Mouse (Mus musculus) adrenal gland, adult 8-10 months (tissue): ENCODE results near the gene Thsd7b. TPM values are rescaled to one million over a fixed set of nuclear protein-coding genes. Genes with fewer than 3 reads are reported as not detected.

Experiments
- DNase-seq: peaks from one replicate; pipeline ENCODE4 v3.0.0; 2022
- total RNA-seq, 4 experiments: library from RNA; stranded (reverse); gene quantifications; 2 replicates each; pipeline ENCODE4 v1.2.4; 2022

Thsd7b gene
- total RNA-seq, 4 experiments from 2014 or later = 1.1 to 2.2 (median 1.7) TPM

DNA sequence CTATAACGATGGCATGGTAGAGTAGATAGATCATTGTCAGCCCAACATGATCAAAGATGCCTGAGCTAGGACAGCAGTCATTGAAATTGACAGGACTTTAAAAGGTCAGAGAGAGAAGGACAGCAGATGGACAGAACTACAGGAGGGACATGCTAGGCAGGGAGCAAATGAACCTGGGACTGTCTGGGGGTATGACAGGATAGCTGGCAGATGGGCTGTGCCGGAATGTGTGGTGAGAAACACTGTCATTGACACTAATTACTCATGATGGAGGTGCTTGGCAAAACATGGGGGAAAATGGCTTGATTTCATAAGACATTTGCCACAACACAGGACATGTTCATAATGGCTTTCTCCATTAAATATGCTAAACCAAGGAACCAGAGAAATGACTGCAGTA lies 253.9 kb downstream of the Thsd7b start:
- no peak for DNase-seq

DNA sequence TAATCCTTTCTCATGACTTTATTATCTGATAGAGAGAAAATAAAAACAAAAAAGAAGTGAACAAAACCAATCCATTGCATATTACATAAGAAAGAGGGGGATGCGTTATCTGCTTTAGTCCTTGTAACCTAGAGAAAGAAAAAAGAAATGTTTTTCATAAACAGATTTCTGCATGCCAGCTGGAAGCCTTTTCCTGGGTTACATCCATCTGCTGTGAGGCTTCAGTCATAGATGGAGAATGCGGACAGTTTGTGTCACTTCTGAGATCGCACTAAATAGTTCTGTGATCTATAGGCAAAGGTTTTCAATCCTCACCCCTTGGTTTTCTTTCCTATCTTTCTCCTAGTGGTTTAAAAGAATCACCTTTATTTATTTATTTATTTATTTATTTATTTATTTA lies 259.1 kb downstream of the Thsd7b start:
- no peak for DNase-seq

- DNase-seq = no peak
Measured at GRCm38 (mm10) chr1:129538508-129538907, 265.4 kb downstream of the Thsd7b start.

- no peak for DNase-seq
Measured at GRCm38 (mm10) chr1:129538970-129539369, 265.9 kb downstream of the Thsd7b start.

DNA sequence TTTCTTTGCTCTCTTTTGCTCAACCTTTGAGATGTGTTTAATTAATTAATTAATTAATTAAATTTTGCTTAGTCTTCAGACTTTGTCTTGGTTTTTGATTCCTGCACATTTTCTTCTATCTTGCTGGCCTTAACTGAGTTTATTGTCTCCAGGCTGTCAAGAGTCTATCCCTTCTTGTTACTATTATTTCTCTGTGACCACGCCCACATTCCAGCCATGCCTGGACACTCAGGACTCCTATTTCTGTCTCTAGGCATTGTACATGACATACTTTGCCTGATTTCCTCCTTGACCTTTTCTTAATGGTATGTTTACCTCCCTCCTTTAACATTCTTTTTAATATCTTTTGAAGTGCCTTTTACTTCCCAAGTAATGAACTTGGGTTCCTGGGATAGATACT lies 267.6 kb downstream of the Thsd7b start:
- DNase-seq = no peak

DNA sequence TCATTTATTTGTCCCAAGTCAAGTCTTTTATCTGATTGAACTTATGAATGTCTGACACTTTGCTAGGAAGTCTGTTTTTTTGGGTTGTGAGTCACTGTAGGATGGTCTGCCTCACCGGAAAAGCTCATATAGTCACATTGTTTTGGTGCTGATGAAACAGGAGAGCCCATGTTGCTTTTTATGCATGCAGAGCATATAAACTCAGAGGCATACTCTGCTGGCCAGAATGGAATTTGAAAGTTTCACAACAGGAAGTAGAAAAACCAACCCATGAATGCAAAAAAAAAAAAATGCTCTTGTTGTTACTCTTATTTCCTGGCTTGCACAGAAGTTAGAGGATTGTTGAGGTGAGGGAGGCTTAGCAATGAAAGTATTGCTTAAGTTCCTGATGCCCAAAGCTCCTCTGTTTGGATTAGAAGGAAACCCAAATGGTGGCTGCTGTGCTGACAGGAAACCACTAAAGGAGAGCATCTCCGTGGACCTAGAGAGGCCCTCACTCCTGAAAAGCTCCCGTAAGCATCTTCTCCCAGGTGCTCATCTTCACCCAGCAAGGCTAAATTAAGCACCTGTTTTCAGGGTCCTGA lies 269.6 kb downstream of the Thsd7b start:
- DNase-seq = no peak

GRCm38 (mm10) chr1:129543169-129543568 lies 270.1 kb downstream of the Thsd7b start:
- no peak for DNase-seq

DNA sequence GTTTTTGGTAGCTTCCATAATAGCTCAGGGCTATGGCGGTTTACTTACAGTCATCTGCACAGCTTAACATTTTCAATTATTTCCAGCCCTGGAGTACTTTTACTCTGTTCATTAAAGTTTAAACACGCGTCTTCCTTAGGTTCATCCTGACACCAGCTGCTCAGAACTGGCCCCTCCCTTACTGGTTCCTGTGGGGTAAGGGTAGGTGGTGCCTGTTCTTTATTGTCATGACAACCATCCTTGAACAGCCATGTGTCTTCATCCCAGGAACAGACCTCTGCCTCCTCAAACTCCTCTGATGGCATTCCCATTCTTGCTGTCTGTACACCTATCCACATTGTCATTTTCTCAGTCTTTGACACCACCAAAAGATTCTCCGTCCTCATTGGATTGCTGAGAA lies 285.0 kb downstream of the Thsd7b start:
- DNase-seq = no peak

DNA sequence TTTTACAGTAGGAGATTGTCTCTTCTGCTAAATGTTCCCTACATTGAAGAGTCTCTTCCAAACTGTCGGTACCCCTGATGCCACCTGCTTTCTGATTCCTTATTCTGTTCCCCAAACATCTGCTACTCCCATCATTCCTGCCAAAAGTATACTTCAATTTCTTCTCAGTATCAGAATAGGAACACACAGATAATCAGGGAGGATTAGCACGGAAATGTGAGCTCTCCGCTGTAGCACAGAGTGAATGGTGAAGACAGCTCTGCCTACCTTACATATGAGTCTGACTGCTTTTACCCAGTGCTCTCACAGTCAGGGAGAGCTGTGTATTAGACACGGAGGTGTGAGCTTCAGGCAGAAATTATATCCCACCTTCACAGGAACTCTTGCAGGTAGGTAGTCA lies 286.0 kb downstream of the Thsd7b start:
- no peak for DNase-seq

- DNase-seq = no peak
Measured at GRCm38 (mm10) chr1:129559812-129560211, 286.7 kb downstream of the Thsd7b start.

DNA sequence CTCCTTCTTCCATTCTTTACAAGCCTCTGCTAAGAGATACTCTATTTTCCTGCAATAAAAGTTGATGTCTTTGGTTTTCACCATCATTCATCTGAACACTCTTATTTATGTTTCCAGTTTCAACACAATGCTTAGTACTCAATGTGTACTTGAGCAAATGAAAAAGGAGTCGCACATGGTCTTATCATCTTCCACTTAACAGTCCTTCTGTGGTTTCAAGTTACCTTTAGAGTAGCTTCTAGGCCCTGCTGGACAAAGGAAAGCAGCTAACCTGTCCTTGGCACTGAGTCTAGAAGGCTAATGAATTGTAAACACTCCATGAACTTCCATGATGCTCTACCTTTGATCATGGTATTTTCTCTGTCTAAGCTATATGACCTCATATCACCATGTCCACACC lies 289.6 kb downstream of the Thsd7b start:
- no peak for DNase-seq

- DNase-seq = no peak
Measured at GRCm38 (mm10) chr1:129570522-129570921, 297.4 kb downstream of the Thsd7b start.

DNA sequence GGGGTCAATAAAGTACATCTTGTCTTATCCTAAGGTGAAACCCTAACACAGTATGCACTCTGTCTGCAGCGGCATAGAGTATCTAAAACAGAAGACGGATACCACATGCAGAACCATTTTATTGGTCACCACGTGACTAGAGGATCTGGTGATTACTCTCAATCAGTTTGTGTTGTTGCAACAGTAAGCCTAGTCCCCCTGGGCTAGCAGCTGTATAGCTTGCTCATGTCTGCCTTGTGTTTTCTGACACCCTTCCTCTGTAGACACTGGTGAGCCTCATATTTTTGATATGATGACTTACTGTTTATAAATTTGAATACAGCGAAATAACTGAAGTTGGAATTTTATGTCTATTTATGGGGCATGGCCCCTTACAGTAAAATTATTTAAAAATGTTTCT lies 306.9 kb downstream of the Thsd7b start:
- DNase-seq = no peak

- no peak for DNase-seq
Measured at GRCm38 (mm10) chr1:129586635-129587034, 313.5 kb downstream of the Thsd7b start.

DNA sequence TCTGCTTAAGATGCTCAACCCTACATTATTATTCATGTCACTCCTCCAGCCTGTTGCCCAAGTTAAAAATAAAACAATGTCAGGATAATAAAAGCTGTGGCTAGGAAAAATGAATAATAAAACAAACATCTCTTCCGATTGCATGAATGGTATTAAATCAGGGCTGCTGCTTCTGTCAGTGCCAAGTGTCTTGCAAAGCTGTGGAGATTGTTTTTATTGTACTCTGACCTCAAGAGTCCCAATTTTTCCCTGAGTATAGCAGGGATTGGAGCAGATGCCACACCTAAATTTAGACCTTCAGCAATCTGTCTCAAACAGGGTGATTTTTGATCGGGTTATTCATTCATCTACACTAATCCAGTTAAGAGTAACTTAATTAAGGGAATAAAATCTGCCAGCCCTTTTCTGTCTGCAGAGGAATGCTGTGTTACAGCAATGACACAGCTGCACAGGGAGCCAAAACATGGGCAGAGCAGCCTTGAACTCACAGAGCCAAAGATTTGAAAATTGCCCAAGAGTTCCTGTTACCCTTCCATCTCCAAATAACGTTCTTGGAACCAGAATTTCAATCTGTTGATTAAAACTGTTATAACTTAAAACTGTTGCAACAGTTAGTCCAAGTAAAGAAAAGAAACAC lies 316.4 kb downstream of the Thsd7b start:
- no peak for DNase-seq

GRCm38 (mm10) chr1:129595447-129595846 lies 322.3 kb downstream of the Thsd7b start:
- no peak for DNase-seq

DNA sequence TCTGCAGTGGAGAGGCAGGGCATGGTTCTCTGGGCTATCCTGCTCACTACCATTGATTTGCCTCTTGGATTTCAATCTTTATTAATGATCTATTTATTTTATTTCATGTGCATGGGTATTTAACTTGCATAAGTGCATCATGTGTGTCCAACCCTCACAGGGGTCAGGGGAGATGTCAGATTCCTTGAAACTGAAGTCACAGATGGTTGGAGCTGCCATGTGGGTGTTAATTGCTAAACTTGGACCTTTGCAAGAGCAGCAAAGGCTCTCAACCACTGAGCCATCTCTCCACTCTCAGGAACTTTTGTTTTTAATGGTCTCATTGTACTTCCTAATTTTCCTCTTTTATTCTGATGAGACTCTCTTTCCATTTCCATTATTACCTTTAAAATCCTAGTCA lies 327.8 kb downstream of the Thsd7b start:
- DNase-seq = no peak

DNA sequence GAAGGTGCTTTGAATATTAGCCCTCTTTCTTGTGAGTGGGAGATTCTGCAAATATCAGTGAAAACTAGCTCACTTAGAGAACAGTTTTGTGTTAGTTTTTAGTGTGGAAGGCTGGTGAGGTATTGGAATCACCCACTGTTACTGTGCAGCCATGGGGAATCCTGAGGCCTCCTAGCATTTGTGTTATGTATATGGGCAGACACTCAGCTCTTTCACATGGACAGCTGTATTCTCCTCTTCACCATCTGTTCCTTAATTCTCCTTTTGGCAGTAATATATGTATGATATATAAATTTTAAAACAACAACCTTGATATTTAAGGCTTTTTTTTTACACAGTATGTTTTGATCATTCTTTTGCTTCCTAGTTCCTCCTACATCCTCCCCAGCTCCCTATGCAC lies 329.2 kb downstream of the Thsd7b start:
- DNase-seq = no peak

- DNase-seq = no peak
Measured at GRCm38 (mm10) chr1:129608395-129608794, 335.3 kb downstream of the Thsd7b start.

DNA sequence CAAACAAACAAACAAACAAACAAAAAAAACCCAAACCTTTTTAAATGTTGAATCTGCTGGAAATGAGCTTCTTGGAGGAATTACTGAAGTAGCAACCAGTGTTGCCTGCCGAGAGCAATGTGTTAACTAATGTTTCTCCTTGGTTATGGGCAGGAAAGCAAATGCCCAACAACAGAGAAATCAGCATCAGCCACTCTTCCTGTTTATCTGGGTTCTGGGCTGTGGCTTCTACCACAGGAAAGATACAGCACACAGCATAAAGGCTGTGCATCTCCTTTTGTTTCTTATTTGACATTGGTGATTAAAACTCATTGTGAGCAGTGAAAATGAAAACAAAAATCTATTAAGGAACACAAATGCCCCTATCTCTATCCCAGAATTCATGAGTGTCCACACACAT lies 343.0 kb downstream of the Thsd7b start:
- DNase-seq = no peak

DNA sequence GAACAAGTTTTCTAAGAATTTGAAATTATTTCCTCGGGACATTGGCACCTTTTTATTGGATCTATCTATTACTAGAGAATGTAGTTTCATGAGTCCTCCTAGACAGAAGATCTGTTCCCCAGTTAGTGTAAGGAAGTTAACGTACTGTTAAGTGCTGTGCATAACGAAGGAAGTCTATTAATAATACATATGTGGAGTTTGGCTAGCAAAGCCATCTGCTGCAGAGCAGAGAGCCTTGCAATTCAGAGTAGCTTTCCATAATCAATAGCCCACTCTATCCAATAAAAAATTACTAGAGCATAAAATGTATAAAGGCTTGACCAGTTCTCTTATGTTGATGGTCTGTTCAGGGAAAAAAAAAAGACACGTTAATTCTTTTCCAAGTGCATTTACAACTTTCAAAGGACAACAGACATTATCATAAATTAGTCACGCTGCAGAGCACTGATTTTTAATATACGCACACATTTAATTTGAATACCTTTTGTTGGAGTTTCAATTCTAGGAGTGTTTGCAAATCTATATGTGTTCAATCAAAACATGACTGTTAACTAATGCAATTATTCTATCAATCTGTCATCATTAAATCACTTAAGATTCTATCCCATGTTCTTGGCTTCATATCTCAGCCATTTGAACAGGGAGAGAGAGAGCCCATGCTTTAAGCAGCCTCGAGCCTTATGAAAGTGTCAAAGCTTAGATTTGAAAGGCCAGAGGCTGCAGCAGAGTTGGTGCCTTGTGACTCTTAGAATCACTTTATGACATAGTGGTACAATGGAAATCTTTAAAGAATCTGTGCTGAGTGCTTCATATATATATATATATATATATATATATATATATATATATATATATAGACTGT lies 346.6 kb downstream of the Thsd7b start:
- DNase-seq = no peak

GRCm38 (mm10) chr1:129624519-129624918 lies 351.4 kb downstream of the Thsd7b start:
- DNase-seq = no peak

DNA sequence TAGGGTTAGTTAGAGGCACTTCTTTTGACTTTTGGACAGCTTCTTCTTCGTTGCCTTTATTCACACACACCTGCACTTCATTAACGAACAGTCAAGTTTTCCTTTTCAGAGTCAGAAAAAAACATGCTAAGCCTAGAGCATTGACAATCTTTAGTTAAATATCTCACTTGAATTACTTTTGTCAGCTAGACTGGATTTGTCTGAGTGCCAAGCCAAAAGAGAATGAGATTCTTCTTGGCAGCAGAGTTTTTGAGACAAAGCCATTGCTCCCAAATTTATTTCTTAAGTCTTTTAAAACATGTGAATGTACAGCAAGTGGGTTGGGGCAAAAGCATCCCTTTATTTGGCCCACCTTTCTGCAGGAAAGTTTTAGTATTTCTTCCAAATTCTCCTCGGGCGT lies 362.0 kb downstream of the Thsd7b start:
- DNase-seq = no peak
